Mouse (Mus musculus): ENCODE measurements at regions not wholly inside any gene's neighbourhood (a gene's known extent, or its start where the extent isn't known, plus 50 kb on each side); places are given as distances from the start of the nearest gene placed in this dataset.
"Not testable (repeated sequence)": the region's sequence is repeated elsewhere in the genome, so short reads cannot be mapped to it uniquely, and the experiment has no call there.

- intact Hi-C loops (cut with DNase I): no loop called here
- peak in 1 of 2 experiments; percentile 2 for DNase-seq
Observed at GRCm38 (mm10) chr8:28367361-28367760, 919.9 kb downstream of the Poteg start.

GRCm38 (mm10) chr8:28371752-28372151, 924.3 kb downstream of the Poteg start:
- intact Hi-C loops (cut with DNase I): loop anchor here (10.0 kb wide), 1 partner anchor 223 kb away; no protein-coding TSS in a partner anchor
- DNase-seq: no peak

GRCm38 (mm10) chr8:28400141-28400540, 952.7 kb downstream of the Poteg start:
- no peak for DNase-seq
- intact Hi-C loops (cut with DNase I): no loop called here

- no peak for DNase-seq
- intact Hi-C loops (cut with DNase I): no loop called here
Observed at GRCm38 (mm10) chr8:28427544-28428135, 980.2 kb downstream of the Poteg start.

- intact Hi-C loops (cut with DNase I): no loop called here
- no peak for DNase-seq
Observed at GRCm38 (mm10) chr8:28473190-28473589, 1025.7 kb downstream of the Poteg start.

GRCm38 (mm10) chr8:28487913-28488312, 1040.4 kb downstream of the Poteg start:
- intact Hi-C loops (cut with DNase I): no loop called here
- no peak for DNase-seq

- DNase-seq: no peak
- intact Hi-C loops (cut with DNase I): no loop called here
Observed at GRCm38 (mm10) chr8:28503488-28504319, 1056.2 kb downstream of the Poteg start.

GRCm38 (mm10) chr8:28523506-28523905, 1076.0 kb downstream of the Poteg start:
- DNase-seq; intact Hi-C loops (cut with DNase I): not testable (repeated sequence)

- intact Hi-C loops (cut with DNase I): no loop called here
- no peak for DNase-seq
Observed at GRCm38 (mm10) chr8:28547236-28547635, 1099.8 kb downstream of the Poteg start.

GRCm38 (mm10) chr8:28559881-28560280, 1112.4 kb downstream of the Poteg start:
- no peak for DNase-seq
- intact Hi-C loops (cut with DNase I): no loop called here

- intact Hi-C loops (cut with DNase I): loop anchor here (5.0 kb wide), 1 partner anchor 238 kb away; no protein-coding TSS in a partner anchor
Observed at GRCm38 (mm10) chr8:28579250-28579651, 1131.8 kb downstream of the Poteg start.

GRCm38 (mm10) chr8:28580821-28581220, 1133.4 kb downstream of the Poteg start:
- intact Hi-C loops (cut with DNase I): no loop called here
- DNase-seq: peak in 1 of 2 experiments; percentile 14

More at GRCm38 (mm10) chr8:28579250-28579651, 1131.8 kb downstream of the Poteg start:
- no peak for DNase-seq

GRCm38 (mm10) chr8:28589999-28590398, 1142.5 kb downstream of the Poteg start:
- DNase-seq: no peak
- intact Hi-C loops (cut with DNase I): loop anchor here (10.0 kb wide), 1 partner anchor 215 kb away; no protein-coding TSS in a partner anchor

GRCm38 (mm10) chr8:28593238-28593637, 1145.8 kb downstream of the Poteg start:
- peak in 1 of 2 experiments; percentile 17 for DNase-seq
- intact Hi-C loops (cut with DNase I): loop anchor here (10.0 kb wide), 1 partner anchor 218 kb away; no protein-coding TSS in a partner anchor

- intact Hi-C loops (cut with DNase I): loop anchor here (10.0 kb wide), 1 partner anchor 219 kb away; no protein-coding TSS in a partner anchor
- peak; percentile 10 to 32 for DNase-seq
Observed at GRCm38 (mm10) chr8:28594191-28594590, 1146.7 kb downstream of the Poteg start.

GRCm38 (mm10) chr8:28594606-28595005, 1147.1 kb downstream of the Poteg start:
- intact Hi-C loops (cut with DNase I): loop anchor here (10.0 kb wide), 1 partner anchor 220 kb away; no protein-coding TSS in a partner anchor
- peak in 1 of 2 experiments; percentile 2 for DNase-seq

GRCm38 (mm10) chr8:28595880-28596279, 1148.4 kb downstream of the Poteg start:
- DNase-seq: no peak
- intact Hi-C loops (cut with DNase I): loop anchor here (10.0 kb wide), 1 partner anchor 221 kb away; no protein-coding TSS in a partner anchor
